Mouse (Mus musculus) brain, embryonic 14.5 days (tissue): ENCODE data around the gene Fbxl4. TPM values are rescaled to one million over a fixed set of nuclear protein-coding genes. Genes with fewer than 3 reads are reported as not detected.

Experiments
- DNase-seq: peaks from one replicate; pipeline ENCODE4 v3.0.0-alpha.2; 2011; ENCODE audit warnings: low read depth
- CTCF ChIP-seq: fragments of 200-500 bp; IDR thresholded peaks from 2 replicates; pipeline ENCODE4 v1.5.1; 2012; ENCODE audit warnings: inconsistent platforms, mild to moderate bottlenecking, moderate library complexity, borderline replicate concordance; ENCODE audit not compliant: insufficient read depth, insufficient read length; ENCODE audit errors: extremely low read depth
- POLR2A ChIP-seq: fragments of 200-500 bp; IDR thresholded peaks from 2 replicates; pipeline ENCODE4 v1.6.1; 2012; ENCODE audit warnings: mild to moderate bottlenecking, inconsistent platforms, borderline replicate concordance; ENCODE audit not compliant: poor library complexity, insufficient read depth, insufficient read length, severe bottlenecking; ENCODE audit errors: extremely low read depth
- polyA plus RNA-seq: library from polyadenylated mRNA; depleted of rRNA; stranded (reverse); fragments of >200 nt; gene quantifications from 2 replicates; pipeline ENCODE4 v1.2.3, GENCODE M21; 2012; rRNA removed

The Fbxl4 gene
- polyA plus RNA-seq, 1 experiment = 14.6 TPM

- TF ChIP-seq POLR2A (no peak), CTCF (no peak)
- DNase-seq = peak; percentile 64
Observed at GRCm38 (mm10) chr4:22480091-22480857, 122.9 kb downstream of the Fbxl4 start.

- peak; percentile 58 for DNase-seq
- TF ChIP-seq CTCF (no peak), POLR2A (no peak)
Observed at GRCm38 (mm10) chr4:22480858-22481205, 123.5 kb downstream of the Fbxl4 start.

- DNase-seq = peak; percentile 40
- TF ChIP-seq CTCF = no peak
- no peak for TF ChIP-seq POLR2A
Observed at GRCm38 (mm10) chr4:22482118-22482517, 124.8 kb downstream of the Fbxl4 start.

- peak; percentile 66 for TF ChIP-seq CTCF
- TF ChIP-seq POLR2A = no peak
- DNase-seq = peak; percentile 87
Observed at GRCm38 (mm10) chr4:22482756-22483280, 125.5 kb downstream of the Fbxl4 start.

- TF ChIP-seq POLR2A = no peak
- TF ChIP-seq CTCF = no peak
- DNase-seq = peak; percentile 30
Observed at GRCm38 (mm10) chr4:22483548-22483947, 126.2 kb downstream of the Fbxl4 start.

Other genes starting within 250 kb of the Fbxl4 start
- gene Pou3f2, start 130.8 kb downstream of the Fbxl4 start, polyA plus RNA-seq = 38.3 and 46.4 TPM in 2 replicates